Mouse (Mus musculus) erythroid progenitor cell, adult 5-6 weeks (primary cell): ENCODE results near the gene Gm8994. TPM values are rescaled to one million over a fixed set of nuclear protein-coding genes. Genes with fewer than 3 reads are reported as not detected.

Experiments used
- ATAC-seq: replicated peaks from 2 replicates; pipeline ENCODE4 v1.8.0; 2016; ENCODE audit warnings: moderate number of reproducible peaks, mild to moderate bottlenecking, moderate TSS enrichment, inconsistent platforms; ENCODE audit not compliant: poor library complexity, low FRiP score, severe bottlenecking
- total RNA-seq, 2 experiments: library from RNA; stranded (forward) in 1 of 2; stranded (reverse) in 1 of 2; fragments of 150-400 nt in 1 of 2; fragments of 186-747, 209-891 nt in 1 of 2; gene quantifications; 2 replicates each; pipeline versions ENCODE4 v1.2.3 to v1.2.4; 2015 to 2017; ENCODE audit warnings: low replicate concordance in 2 of 2

Gm8994 gene
- total RNA-seq, 2 experiments from 2014 or later, result not detected

DNA sequence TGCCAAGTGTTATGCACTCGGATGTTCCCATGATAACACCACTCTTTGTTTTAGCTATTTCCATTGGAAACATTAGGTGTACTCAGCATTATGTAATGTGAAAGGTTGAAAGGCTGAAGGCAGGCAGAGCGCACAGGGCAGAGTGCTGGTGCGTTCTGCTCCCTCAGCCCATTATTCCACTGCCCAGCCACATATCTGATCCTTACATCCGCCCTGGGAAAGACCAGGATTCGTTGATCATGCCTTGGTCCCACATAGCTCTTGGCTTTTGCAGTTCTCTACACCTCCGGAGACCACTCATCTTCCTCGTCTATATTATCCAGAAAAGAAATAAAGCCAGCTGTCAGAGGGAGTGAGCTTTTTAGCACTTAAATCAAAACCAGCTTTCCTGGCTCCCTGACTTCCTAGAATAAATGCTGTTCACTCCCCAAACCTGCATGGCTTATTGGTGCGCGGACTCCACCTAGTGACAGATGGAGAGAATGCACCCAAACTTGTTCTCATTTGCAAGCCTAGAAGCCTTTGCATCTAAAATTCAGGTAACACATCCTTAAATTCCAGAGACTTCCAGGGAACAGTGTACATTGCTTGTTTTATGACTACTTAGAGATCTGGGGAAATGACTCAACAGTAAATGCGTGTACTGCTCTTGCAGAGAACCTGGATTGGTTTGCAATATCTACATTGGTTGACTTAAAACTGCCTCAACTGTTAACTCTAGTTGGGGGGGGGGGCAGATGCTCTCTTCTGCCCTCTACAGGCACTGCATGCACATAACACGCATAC, 26.3 kb downstream of the Gm8994 start:
- no peak for ATAC-seq

- ATAC-seq, result no peak
Observed at GRCm38 (mm10) chr6:136358471-136358870, 31.1 kb downstream of the Gm8994 start.

DNA sequence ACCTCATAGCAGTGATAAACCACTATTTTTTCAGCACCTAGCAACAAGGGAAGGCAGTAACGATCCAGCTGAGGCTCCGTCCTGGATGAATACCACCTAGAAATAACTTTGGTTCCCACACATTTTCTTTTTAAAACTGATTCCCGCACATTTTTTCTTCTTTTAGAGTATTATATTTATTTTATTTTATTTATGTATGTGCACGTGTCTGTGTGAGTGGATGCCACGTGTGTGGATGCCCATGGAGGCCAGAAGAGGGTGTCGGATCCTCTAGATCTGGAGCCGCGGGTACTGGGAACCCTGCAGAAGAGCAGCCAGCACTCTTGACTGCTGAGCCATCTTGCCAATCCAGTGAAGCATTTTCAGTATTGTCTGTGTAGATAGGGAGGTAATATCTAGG, 36.0 kb downstream of the Gm8994 start:
- ATAC-seq, result no peak

- no peak for ATAC-seq
Observed at GRCm38 (mm10) chr6:136364008-136364407, 36.7 kb downstream of the Gm8994 start.

- no peak for ATAC-seq
Observed at GRCm38 (mm10) chr6:136364430-136365098, 37.2 kb downstream of the Gm8994 start.

- ATAC-seq, result no peak
Observed at GRCm38 (mm10) chr6:136376097-136376496, 48.8 kb downstream of the Gm8994 start.

Other genes with a start within 250 kb of the Gm8994 start
- gene Grin2b, start 154.0 kb upstream of the Gm8994 start, total RNA-seq (2015; ENCODE audit: low replicate concordance), result not detected in 2 replicates
- gene Grin2b, start 154.0 kb upstream of the Gm8994 start, total RNA-seq (2017; ENCODE audit: low replicate concordance), result not detected in 2 replicates
- gene E330021D16Rik, start 88.0 kb downstream of the Gm8994 start, total RNA-seq (2015; ENCODE audit: low replicate concordance), result not detected in 2 replicates
- not detected in 2 replicates for gene E330021D16Rik, start 88.0 kb downstream of the Gm8994 start, total RNA-seq (2017; ENCODE audit: low replicate concordance)
- 260 and 305 TPM in 2 replicates for gene Atf7ip, start 178.6 kb downstream of the Gm8994 start, total RNA-seq (2015; ENCODE audit: low replicate concordance)
- gene Atf7ip, start 178.6 kb downstream of the Gm8994 start, total RNA-seq (2017; ENCODE audit: low replicate concordance), result 311 and 332 TPM in 2 replicates